Mouse (Mus musculus) c-Kit-positive CD71-negative TER-119-negative erythroid progenitor cells, embryonic 14.5 days (primary cell): ENCODE results near the gene Mreg.
"Not testable (repeated sequence)": the region's sequence is repeated elsewhere in the genome, so short reads cannot be mapped to it uniquely, and the experiment has no call there.

Experiments
- DNase-seq: peaks from one replicate; pipeline ENCODE4 v3.0.0-alpha.2; 2013; ENCODE audit warnings: low read depth

The Mreg gene

GRCm38 (mm10) chr1:72211701-72212699 is at the start of gene Mreg:
TSS of gene Mreg (minus strand) at chr1:72212307.
- DNase-seq: no peak

DNA sequence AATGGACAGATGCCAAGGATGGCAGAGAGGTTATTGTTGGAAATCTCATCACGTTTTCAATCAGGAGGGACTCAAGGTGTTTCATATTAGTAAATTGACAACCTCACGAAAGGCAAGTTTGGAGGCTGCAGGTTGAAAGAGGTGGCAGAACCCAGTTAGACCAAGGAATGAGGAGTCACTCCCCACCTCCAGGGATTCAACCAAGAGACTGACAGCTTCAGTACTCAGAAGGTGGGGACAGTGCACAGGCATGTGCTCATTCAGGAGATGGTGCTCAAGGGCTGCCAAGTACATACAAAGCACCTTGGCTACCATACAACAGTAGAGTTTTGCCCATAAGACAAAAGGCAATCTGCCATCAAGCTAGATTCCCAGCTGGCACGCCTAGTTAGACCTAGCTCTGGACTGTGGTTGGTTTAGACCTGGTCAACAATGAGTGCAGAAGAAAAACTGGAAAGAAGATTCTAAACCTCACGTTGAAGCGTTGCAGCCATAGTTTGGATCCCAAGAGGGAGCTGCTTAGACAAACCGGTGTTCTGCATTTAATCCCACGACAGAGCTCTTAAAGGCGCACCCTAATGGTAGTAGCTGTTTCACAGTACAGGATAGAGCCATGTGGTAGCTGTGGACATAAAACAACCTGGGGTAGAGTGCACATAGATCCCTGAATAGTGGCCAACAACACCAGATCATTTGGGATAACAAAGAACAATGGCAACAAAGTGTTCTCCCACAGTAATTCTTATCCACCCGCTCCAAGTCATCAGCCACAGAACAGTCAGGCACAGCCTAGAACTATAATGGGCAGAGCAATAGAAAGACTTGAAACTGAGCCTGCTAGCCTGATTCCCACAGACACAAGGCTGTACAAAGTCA is 44.5 kb upstream of the Mreg start:
- DNase-seq: no peak

DNA sequence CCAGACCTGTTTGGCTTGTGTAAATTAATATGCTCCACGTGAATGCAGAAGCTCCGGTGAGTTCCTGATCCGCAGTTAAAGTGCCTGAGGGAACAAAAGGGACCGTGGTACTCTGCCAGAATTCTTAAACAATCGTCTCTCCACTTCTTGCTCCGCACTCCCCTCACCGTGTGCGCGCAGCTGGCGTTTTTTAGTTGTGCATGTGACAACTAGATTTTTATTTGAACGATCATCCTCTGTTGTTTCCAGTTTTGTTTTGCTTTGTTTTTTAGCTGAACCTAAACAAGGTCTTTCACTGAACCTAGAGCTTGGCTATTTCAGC is 43.7 kb upstream of the Mreg start:
- no peak for DNase-seq

- DNase-seq: peak; percentile 78
These were observed 43.2 kb upstream of the Mreg start for GRCm38 (mm10) chr1:72255062-72255853.

GRCm38 (mm10) chr1:72254545-72255061 is 42.5 kb upstream of the Mreg start:
- peak; percentile 83 for DNase-seq

DNA sequence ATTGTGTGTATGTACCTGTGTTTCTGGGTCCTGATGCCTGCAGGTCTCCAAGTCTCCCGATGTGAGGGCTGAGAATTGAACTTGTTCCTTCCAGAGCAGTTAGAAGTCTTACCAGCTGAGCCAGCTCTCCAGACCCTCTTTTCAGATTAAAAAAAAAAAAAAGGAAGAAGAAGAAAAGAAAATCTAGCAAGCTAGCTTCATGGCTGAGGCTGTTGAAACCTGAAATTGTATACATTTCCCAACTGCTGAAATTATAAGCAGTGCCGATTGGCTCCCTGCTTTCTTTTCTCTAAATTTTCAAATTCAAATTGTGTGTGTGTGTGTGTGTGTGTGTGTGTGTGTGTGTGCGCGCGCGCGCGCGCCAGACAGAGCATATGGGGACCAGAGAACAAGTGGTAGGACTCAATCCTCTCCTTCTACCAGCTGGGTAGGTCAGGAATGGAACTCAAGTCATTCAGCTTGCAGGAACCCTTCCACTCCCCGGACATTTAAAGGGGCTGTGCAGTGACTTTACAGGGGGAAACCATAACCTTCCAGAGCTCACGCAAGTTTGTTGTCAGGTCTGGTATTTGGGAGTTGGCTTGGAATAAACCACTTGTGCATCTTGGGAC is 41.9 kb upstream of the Mreg start:
- DNase-seq: no peak

- no peak for DNase-seq
These were observed 39.7 kb upstream of the Mreg start for GRCm38 (mm10) chr1:72251806-72252205.

DNA sequence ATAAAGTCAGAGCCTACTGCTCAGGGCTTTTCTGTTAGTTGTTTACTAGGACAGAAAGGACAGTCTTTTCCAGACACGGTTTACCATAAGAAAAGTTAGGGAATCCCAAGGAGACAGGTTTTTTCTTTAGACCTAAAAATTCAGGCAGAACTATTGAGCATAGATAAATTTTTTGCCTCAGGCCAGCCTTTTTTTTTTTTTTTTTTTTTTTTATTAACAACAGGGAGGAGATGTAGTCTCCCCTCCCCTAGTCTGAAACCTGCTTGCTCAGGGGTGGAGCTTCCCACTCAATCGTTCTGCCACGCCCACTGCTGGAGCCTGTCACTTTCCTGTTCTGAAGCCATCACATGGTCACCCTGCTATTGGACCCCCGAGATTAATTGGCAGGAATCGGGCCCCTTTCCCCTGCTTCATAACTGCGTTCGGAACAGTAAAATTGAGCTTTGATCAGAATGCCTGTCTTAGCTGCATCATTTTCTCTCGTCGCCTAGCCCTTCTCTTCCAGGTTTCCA is 36.2 kb upstream of the Mreg start:
- not testable (repeated sequence) for DNase-seq

- DNase-seq: peak; percentile 70
These were observed 32.4 kb upstream of the Mreg start for GRCm38 (mm10) chr1:72244317-72245036.

DNA sequence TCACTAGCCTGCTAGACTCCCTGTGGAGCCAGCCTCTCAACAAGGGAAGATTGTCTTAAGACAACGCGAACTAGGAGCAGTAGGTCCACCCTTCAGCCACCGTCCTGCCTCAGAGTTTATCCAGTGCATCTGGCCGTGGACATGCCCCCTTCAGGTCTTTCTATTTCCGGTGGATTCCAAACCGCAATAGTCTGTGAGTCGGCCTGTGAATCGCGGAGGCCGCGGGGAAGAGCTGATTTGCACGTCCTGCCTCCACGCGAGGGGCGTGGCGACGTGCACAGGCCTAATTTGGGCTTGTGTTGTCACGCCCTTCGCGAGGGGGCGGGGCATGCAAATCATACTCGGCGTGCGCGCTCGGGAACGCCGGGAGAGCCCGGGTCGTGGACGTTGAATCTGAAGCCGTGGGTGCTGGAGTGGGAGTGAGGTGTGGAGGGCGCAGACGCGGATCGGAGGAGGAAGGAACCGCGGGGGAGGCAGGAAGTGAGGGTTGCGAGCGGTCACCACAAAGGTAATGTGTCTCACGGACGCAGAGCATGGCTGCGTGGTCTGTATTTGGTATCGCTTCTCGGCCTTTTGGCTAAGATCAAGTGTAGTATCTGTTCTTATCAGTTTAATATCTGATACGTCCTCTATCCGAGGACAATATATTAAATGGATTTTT is 31.7 kb upstream of the Mreg start:
- peak; percentile 97 for DNase-seq

DNA sequence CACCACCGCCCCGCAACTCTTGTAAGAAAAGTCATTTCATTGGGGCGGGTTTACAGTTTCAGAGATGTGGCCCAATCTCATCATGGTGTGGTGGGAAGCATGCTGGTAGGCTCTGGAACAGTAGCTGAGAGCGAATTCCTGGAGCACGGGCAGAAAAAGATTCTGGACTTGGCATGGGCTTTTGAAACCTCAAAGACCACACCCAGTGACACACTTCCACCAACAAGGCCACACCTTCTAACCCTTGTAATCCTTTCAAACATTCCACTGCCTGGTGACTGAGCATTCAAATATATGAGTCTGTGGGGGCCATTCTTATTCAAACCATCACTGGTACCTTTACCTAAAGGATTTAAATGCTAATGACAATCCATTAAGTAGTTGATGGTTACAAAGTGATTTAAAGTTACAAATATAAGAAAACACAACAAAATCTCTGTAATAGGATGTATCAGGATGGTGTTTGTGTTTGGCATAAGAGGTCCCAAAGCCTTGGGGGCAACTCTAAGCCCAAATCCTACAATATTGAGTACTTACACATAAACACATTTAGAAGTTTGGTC is 30.6 kb upstream of the Mreg start:
- no peak for DNase-seq

DNA sequence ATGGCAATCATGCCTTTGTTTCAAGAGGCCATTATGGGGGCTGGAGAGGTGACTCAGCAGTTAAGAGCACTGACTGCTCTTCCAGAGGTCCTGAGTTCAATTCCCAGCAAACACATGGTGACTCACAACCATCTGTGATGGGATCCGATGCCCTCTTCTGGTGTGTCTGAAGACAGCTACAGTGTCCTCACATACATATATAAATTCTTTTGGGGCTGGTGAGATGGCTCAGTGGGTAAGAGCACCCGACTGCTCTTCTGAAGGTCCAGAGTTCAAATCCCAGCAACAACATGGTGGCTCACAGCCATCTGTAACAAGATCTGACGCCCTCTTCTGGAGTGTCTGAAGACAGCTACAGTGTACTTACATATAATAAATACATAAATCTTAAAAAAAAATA is 27.0 kb upstream of the Mreg start:
- DNase-seq: not testable (repeated sequence)

GRCm38 (mm10) chr1:72238016-72238580 is 26.0 kb upstream of the Mreg start:
- DNase-seq: no peak

DNA sequence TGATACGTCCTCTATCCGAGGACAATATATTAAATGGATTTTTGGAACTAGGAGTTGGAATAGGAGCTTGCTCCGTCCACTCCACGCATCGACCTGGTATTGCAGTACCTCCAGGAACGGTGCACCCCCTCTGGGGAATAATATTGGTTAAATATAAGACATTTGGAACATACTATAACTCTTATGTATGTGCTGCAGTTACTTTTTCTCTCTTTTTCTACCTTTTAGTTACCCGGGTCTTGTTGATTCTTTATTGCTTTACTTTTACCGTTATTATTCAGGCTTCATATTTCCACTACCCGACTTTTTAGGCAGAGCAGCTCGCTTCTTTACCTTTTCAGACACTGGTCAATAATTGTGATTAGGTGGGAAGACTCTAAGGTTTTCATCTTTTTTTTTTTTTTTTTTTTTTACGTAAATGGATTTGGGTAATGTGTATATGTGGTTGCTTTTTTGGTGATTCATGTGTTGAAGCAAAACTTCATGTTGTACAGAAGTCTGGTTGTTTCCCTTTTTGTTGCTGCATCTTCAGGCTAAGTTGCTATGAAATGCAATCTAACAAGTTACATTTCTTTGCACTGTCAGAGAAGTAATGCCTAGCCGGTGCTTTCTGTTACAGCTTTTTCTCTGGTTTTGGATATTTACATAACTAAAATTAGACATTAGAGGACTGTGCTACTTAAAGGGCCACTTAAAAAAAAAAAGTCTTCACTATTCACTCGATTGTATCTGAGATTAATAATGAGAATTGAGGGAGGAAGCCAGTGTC is 25.1 kb upstream of the Mreg start:
- peak; percentile 26 for DNase-seq

GRCm38 (mm10) chr1:72236363-72237006 is 24.4 kb upstream of the Mreg start:
- DNase-seq: not testable (repeated sequence)

- DNase-seq: not testable (repeated sequence)
These were observed 20.5 kb upstream of the Mreg start for GRCm38 (mm10) chr1:72232592-72232991.

DNA sequence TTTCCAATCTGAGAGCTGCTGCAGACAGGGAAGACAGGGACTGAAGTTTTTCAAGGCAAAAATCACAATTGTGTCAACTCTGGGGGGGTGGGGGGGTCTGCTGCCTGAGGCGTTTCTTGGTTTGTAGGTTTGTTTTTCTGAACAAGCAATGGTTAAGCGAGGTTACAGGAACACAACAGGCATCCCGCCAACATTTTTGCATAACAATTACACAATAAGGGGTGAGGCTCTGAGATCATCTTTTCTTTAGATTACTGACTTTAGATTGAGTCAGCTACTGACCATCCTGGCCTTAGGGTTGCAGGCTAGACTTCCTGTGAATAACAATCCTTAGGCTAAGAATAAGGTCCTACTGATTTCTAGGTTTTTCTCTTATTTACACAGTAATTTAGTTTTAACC is 16.9 kb upstream of the Mreg start:
- DNase-seq: no peak

- DNase-seq: no peak
These were observed 15.4 kb upstream of the Mreg start for GRCm38 (mm10) chr1:72227546-72227945.
